Mouse (Mus musculus) embryonic facial prominence, embryonic 12.5 days (tissue): ENCODE data around the gene Amelx. TPM values are rescaled to one million over a fixed set of nuclear protein-coding genes. Genes with fewer than 3 reads are reported as not detected.

Source experiments
- polyA plus RNA-seq: library from polyadenylated mRNA; unstranded; fragments of >200 nt; fragmentation: Nextera tagmentation; extraction: Ambion mirVana; gene quantifications from 2 replicates; pipeline ENCODE4 v1.2.1, GENCODE M21; 2016

Gene Amelx
- polyA plus RNA-seq, 1 experiment from 2014 or later, result 0.20 TPM

Other genes starting within 250 kb of the Amelx start
- gene Hccs, start 133.2 kb upstream of the Amelx start, polyA plus RNA-seq, result 38.7 and 39.9 TPM in 2 replicates